Mouse (Mus musculus): Measurements from ENCODE around the gene Cfap58. TPM values are rescaled to one million over a fixed set of nuclear protein-coding genes. Genes with fewer than 3 reads are reported as not detected.

Gene Cfap58
- polyA plus RNA-seq, 1 experiment from 2014 or later: not detected

DNA sequence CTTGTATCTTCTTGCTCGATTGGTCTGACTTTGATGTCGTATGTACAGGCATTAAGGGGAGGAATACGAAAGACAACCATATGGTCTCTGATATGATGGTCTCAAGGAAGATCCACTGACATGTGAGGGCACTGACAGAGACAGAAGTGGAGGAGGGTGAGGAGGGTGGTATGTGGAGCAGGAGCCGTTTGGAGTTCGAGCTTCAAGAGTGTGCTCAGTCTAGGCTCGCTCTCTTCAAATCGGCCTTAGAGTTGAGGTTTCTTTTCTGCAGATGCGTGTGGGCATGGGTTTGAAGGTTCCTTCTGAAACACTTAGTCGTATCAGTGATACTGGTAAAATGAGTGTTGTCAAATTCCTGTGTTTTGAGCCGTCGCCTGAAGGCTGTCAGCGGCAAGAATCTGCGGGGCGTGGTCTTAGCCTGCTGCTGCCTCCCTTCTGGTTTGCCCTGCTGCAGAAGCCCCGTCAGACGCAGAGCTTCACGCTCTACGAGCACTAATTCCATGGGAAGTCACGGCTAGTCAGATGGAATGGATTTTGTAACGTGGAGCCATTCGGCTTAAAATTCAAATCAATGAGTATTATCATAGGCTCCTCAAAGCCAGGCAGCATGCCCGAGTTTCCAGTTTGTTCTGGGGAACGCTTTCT, 9.5 kb downstream of the Cfap58 start:
- Histone ChIP-seq H3K4me2 (ENCODE audit: low read depth, low read length) (peak overlapping the region; percentile 26; the same call in 1 of the 2 replicates), H3K27me3 (replicated peaks; ENCODE audit: control insufficient read depth, insufficient read depth, low read length) (no peaks in the 10 kb centered on the region), H3K9me3 (ENCODE audit: control insufficient read depth, low read length) (no peaks in the 10 kb centered on the region), H3K27ac (ENCODE audit: low read length) (no peak overlapping the region), H3K36me3 (ENCODE audit: control insufficient read depth, insufficient read depth, low read length) (no peaks in the 10 kb centered on the region), H3K9ac (ENCODE audit: low read depth, low read length) (no peak overlapping the region), H3K4me3 (ENCODE audit: low read length) (no peak overlapping the region), H3K4me1 (ENCODE audit: control insufficient read depth, insufficient read depth, low read length) (no peaks in the 10 kb centered on the region)
- no peak for ATAC-seq
- WGBS: 55% methylated on average over 23 of the region's 23 CpGs

DNA sequence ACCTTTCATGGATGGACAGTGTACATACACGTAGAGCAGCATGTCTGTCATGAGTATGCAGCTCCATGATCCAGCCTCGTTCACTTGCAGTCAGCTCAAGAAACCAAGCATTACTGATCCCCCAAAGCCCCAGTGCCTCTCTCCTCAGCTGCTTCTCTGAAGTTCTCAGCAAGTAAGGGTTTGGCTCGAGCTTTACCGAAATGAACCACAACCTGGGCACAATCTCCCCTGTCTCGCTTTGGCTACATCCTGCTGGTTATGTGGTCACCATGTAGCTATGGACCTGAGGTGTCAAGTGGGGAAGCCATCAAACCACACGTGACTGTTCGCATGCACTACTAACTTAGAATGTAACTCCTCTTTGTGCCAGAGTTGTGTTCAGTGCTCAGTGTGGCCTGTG, 13.5 kb downstream of the Cfap58 start:
- Histone ChIP-seq H3K4me3 (ENCODE audit: low read length) (no peak overlapping the region), H3K4me2 (ENCODE audit: low read depth, low read length) (no peak overlapping the region), H3K9me3 (ENCODE audit: control insufficient read depth, low read length) (no peaks in the 10 kb centered on the region), H3K27me3 (replicated peaks; ENCODE audit: control insufficient read depth, insufficient read depth, low read length) (no peaks in the 10 kb centered on the region), H3K4me1 (ENCODE audit: control insufficient read depth, insufficient read depth, low read length) (no peaks in the 10 kb centered on the region), H3K36me3 (ENCODE audit: control insufficient read depth, insufficient read depth, low read length) (no peaks in the 10 kb centered on the region), H3K27ac (ENCODE audit: low read length) (no peak overlapping the region), H3K9ac (ENCODE audit: low read depth, low read length) (no peak overlapping the region)
- no peak for ATAC-seq
- 91% methylated on average over 7 of the region's 7 CpGs for WGBS

DNA sequence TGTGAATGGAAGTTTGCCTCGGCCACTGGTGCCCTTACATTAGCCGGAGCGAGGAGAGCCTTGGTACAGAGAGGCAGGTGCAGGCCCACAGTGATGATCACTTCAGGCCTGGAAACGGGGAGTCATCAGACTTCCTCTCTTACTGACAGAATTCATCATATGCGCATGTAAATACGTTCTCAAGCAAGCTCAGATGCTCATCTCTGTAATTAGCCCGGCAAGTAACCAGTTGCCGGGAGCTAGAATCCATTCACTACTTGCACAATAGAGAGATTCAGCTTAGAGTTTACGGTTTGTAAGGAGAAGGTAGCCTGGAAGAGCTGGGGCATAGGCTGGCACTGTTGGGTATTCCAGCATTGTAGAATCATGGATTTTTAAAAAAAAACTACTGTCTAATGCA, 15.7 kb downstream of the Cfap58 start:
- 79% methylated on average over 9 of the region's 9 CpGs for WGBS
- H3K27me3 ChIP-seq (replicated peaks; ENCODE audit: control insufficient read depth, insufficient read depth, low read length): no peaks in the 10 kb centered on the region
- H3K4me1 ChIP-seq (ENCODE audit: control insufficient read depth, insufficient read depth, low read length): no peaks in the 10 kb centered on the region
- no peak overlapping the region for H3K9ac ChIP-seq (ENCODE audit: low read depth, low read length)
- no peak overlapping the region for H3K4me2 ChIP-seq (ENCODE audit: low read depth, low read length)
- H3K9me3 ChIP-seq (ENCODE audit: control insufficient read depth, low read length): no peaks in the 10 kb centered on the region
- ATAC-seq: no peak
- H3K4me3 ChIP-seq (ENCODE audit: low read length): no peak overlapping the region
- H3K27ac ChIP-seq (ENCODE audit: low read length): no peak overlapping the region
- H3K36me3 ChIP-seq (ENCODE audit: control insufficient read depth, insufficient read depth, low read length): no peaks in the 10 kb centered on the region

DNA sequence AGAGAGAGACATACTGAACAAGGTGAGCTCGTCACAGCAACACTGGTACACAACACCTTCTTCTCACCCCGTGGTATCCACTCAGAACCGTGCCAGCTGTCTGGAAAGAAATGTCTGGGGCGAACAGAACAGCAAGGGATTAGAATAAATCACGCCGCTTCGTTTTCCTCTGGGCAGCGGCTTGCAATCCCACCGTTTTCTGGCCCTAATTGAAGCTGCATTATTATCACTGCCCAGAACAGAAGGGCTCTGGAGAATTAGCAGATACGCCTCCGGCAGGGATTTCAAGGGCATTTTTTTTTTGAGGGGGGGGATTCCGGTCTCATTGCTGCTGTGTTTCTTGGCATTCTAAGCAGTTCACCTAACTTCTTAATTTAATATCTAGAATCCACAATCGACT, 20.7 kb downstream of the Cfap58 start:
- Histone ChIP-seq H3K27me3 (replicated peaks; ENCODE audit: control insufficient read depth, insufficient read depth, low read length) (no peaks in the 10 kb centered on the region), H3K36me3 (ENCODE audit: control insufficient read depth, insufficient read depth, low read length) (no peaks in the 10 kb centered on the region), H3K4me2 (ENCODE audit: low read depth, low read length) (no peak overlapping the region), H3K27ac (ENCODE audit: low read length) (no peak overlapping the region), H3K4me1 (ENCODE audit: control insufficient read depth, insufficient read depth, low read length) (no peaks in the 10 kb centered on the region), H3K4me3 (ENCODE audit: low read length) (no peak overlapping the region), H3K9ac (ENCODE audit: low read depth, low read length) (no peak overlapping the region), H3K9me3 (ENCODE audit: control insufficient read depth, low read length) (no peaks in the 10 kb centered on the region)
- ATAC-seq: no peak
- 75% methylated on average over 13 of the region's 13 CpGs for WGBS

DNA sequence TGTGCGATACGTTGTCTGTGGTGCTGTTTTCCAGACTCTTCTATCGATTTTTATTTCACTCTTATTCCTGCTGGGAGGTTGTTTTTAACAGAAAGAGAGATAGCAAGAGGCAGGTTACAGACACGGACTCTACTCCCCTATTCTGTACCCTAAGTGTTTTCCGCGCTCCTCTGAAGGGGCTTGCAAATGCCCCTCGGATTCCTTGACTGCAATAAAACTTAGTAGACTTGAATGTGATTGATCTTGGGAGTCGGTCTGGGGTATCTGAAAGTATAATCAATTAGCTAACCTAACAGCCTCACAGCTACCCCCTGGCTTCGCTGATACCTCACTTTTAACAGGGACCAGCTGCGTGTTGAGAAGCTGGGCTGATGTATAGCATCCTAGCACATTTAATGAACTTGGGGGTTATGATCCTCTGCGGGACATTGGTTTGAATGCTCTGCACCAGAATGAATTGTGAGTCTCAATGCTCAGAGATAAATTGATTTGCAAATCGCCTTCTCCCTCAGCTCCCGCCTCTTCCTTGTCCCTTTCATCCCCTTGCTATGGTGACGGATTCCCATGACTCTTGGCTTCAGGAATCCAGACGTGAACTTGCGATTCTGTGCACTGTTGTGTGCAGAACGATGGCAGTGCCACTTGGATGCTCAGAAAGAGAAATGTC, 31.7 kb downstream of the Cfap58 start:
- Histone ChIP-seq H3K27me3 (replicated peaks; ENCODE audit: control insufficient read depth, insufficient read depth, low read length) (no peaks in the 10 kb centered on the region), H3K4me3 (ENCODE audit: low read length) (no peak overlapping the region), H3K36me3 (ENCODE audit: control insufficient read depth, insufficient read depth, low read length) (no peaks in the 10 kb centered on the region), H3K4me2 (ENCODE audit: low read depth, low read length) (no peak overlapping the region), H3K4me1 (ENCODE audit: control insufficient read depth, insufficient read depth, low read length) (no peaks in the 10 kb centered on the region), H3K9ac (ENCODE audit: low read depth, low read length) (no peak overlapping the region), H3K27ac (ENCODE audit: low read length) (no peak overlapping the region), H3K9me3 (ENCODE audit: control insufficient read depth, low read length) (peaks cover 3% of the 10 kb centered on the region; the same call in 1 of the 2 replicates)
- no peak for ATAC-seq
- WGBS: 56% methylated on average over 17 of the region's 17 CpGs

DNA sequence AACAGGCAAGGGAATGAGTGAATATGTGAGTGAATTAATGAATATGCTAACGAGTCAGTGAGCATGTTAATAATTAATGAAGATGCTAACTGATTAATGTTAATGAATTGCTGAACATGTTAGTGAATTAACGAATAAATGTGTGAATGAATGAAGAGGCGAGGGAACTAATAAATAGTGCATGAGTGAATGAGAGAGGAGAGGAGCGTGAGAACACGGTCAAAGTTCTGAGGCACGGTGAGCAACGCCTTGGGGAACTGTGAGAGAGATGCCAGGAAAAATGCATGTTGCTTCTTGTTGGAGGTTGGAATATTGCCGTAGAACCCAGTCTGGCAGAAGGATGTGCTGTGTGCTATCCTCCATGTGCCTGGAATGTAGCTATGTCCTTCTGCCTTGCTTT, 33.6 kb downstream of the Cfap58 start:
- no peaks in the 10 kb centered on the region for H3K27me3 ChIP-seq (replicated peaks; ENCODE audit: control insufficient read depth, insufficient read depth, low read length)
- H3K9me3 ChIP-seq (ENCODE audit: control insufficient read depth, low read length): no peaks in the 10 kb centered on the region
- H3K4me1 ChIP-seq (ENCODE audit: control insufficient read depth, insufficient read depth, low read length): no peaks in the 10 kb centered on the region
- 86% methylated on average over 8 of the region's 8 CpGs for WGBS
- H3K4me2 ChIP-seq (ENCODE audit: low read depth, low read length): no peak overlapping the region
- H3K4me3 ChIP-seq (ENCODE audit: low read length): no peak overlapping the region
- H3K9ac ChIP-seq (ENCODE audit: low read depth, low read length): no peak overlapping the region
- H3K36me3 ChIP-seq (ENCODE audit: control insufficient read depth, insufficient read depth, low read length): no peaks in the 10 kb centered on the region
- no peak for ATAC-seq
- H3K27ac ChIP-seq (ENCODE audit: low read length): no peak overlapping the region

DNA sequence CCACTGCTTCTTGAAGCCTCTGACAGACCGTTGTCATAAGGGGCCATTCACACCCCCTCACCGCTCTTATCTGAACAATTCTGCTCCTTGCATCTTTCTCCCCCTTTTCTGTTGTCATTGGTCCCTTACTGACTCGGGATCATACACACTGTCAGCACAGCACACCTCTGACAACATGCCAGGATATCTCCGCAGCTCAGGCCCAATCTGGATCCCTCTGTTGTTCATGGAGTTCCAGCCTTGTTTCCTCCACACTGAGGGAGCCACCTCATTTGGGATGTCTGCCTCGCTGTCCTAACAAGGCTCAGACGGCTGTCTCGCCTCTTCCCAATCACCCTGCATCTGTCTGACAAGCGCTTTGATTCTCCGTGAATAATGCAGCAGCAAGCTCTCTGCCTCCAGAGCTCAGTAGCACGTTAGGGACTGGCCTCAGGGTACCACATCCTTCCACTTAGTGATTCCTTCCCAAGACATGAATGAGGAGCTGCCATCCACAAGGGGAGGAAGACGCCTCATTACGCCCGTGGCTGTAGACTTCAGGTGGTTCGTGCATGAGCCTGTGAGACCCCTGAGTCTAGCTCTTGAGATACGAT, 40.7 kb downstream of the Cfap58 start:
- no peaks in the 10 kb centered on the region for H3K9me3 ChIP-seq (ENCODE audit: control insufficient read depth, low read length)
- ATAC-seq: no peak
- no peak overlapping the region for H3K4me2 ChIP-seq (ENCODE audit: low read depth, low read length)
- no peak overlapping the region for H3K9ac ChIP-seq (ENCODE audit: low read depth, low read length)
- H3K27me3 ChIP-seq (replicated peaks; ENCODE audit: control insufficient read depth, insufficient read depth, low read length): no peaks in the 10 kb centered on the region
- no peaks in the 10 kb centered on the region for H3K36me3 ChIP-seq (ENCODE audit: control insufficient read depth, insufficient read depth, low read length)
- 75% methylated on average over 15 of the region's 15 CpGs for WGBS
- H3K4me3 ChIP-seq (ENCODE audit: low read length): no peak overlapping the region
- no peak overlapping the region for H3K27ac ChIP-seq (ENCODE audit: low read length)
- H3K4me1 ChIP-seq (ENCODE audit: control insufficient read depth, insufficient read depth, low read length): no peaks in the 10 kb centered on the region

DNA sequence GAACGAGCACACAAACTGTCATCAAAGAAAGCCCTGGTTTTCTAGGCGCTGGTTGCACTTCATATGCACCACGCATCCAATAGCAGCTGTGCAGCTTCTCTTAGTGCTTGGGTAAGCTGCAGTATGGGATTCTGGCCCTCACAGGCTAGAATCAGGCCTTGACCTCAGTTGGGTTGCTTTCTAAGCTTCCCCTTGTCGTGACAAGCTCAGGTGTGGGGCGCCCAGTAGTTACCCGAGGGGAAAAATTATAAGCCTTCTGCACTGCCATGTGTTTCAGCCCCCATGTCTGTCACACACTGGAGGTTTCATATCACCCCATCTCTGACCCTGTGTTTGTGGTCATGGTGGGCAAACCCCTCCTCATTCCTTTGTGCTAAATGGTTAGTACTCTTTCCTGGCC, 42.0 kb downstream of the Cfap58 start:
- Histone ChIP-seq H3K27me3 (replicated peaks; ENCODE audit: control insufficient read depth, insufficient read depth, low read length) (no peaks in the 10 kb centered on the region), H3K36me3 (ENCODE audit: control insufficient read depth, insufficient read depth, low read length) (no peaks in the 10 kb centered on the region), H3K4me2 (ENCODE audit: low read depth, low read length) (no peak overlapping the region), H3K9me3 (ENCODE audit: control insufficient read depth, low read length) (no peaks in the 10 kb centered on the region), H3K4me1 (ENCODE audit: control insufficient read depth, insufficient read depth, low read length) (no peaks in the 10 kb centered on the region), H3K9ac (ENCODE audit: low read depth, low read length) (no peak overlapping the region), H3K4me3 (ENCODE audit: low read length) (no peak overlapping the region), H3K27ac (ENCODE audit: low read length) (no peak overlapping the region)
- 74% methylated on average over 6 of the region's 6 CpGs for WGBS
- ATAC-seq: no peak

DNA sequence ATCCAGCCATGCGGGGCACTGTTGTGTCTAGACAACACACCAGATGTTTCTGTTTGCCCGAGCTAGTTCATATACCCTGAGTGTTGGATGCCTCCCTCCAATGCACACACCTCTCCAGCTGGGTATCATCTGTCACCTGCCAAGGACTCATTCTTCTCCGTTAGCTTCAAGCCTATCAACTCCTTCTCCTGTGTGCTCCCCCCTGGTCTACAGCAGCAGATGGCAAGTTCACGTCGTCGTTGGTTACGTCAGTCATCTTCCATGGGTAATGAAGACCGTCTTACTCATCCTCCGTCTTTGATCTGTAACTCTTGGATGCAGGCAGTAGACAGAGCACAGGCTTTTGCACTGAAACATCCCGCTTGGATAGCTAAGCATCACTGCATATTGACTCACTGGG, 42.8 kb downstream of the Cfap58 start:
- WGBS: 78% methylated on average over 10 of the region's 10 CpGs
- H3K9me3 ChIP-seq (ENCODE audit: control insufficient read depth, low read length): no peaks in the 10 kb centered on the region
- no peak overlapping the region for H3K4me3 ChIP-seq (ENCODE audit: low read length)
- H3K9ac ChIP-seq (ENCODE audit: low read depth, low read length): no peak overlapping the region
- H3K27ac ChIP-seq (ENCODE audit: low read length): no peak overlapping the region
- no peak overlapping the region for H3K4me2 ChIP-seq (ENCODE audit: low read depth, low read length)
- ATAC-seq: no peak
- no peaks in the 10 kb centered on the region for H3K36me3 ChIP-seq (ENCODE audit: control insufficient read depth, insufficient read depth, low read length)
- no peaks in the 10 kb centered on the region for H3K27me3 ChIP-seq (replicated peaks; ENCODE audit: control insufficient read depth, insufficient read depth, low read length)
- H3K4me1 ChIP-seq (ENCODE audit: control insufficient read depth, insufficient read depth, low read length): no peaks in the 10 kb centered on the region

Data from intestine, embryonic 16.5 days (tissue).